Mouse (Mus musculus) layer of hippocampus, postnatal 25 days (tissue): Measurements from ENCODE around the gene Acvr1. TPM values are rescaled to one million over a fixed set of nuclear protein-coding genes. Genes with fewer than 3 reads are reported as not detected.

ENCODE experiments used
- total RNA-seq, 2 experiments: library from RNA; stranded (reverse); gene quantifications; 2 replicates each; pipeline ENCODE4 v1.2.3; 2021

Acvr1 gene
- total RNA-seq, 2 experiments from 2014 or later = 43.1 to 48.2 TPM

Other genes starting within 250 kb of the Acvr1 start
- gene Acvr1c, start 209.3 kb downstream of the Acvr1 start, total RNA-seq = 10 to 100 TPM; 10.9 TPM
- gene Gm17409, start 97.0 kb downstream of the Acvr1 start, total RNA-seq = not detected
- 10 to 100 TPM; 30.9 to 32.5 TPM for gene Upp2, start 141 bp upstream of the Acvr1 start, total RNA-seq